Mouse (Mus musculus) liver, postnatal 0 days (tissue): ENCODE measurements at regions not wholly inside any gene's neighbourhood (a gene's known extent, or its start where the extent isn't known, plus 50 kb on each side); places are given as distances from the start of the nearest gene placed in this dataset.

Source experiments
- ATAC-seq: fragments of 200-750 bp; cut with Nextera tagmentation; 2 replicates; pipeline ENCODE4 v1.8.0; 2017; ENCODE audit warnings: mild to moderate bottlenecking, moderate library complexity
- DNase-seq: peaks from one replicate; pipeline ENCODE4 v3.0.0-alpha.2; 2016
- H3K27ac ChIP-seq: fragments of 300-500 bp; sonication (generic); 2 replicates; pipeline ENCODE4 v1.5.1; 2014; ENCODE audit warnings: antibody characterized with exemption, moderate library complexity, mild to moderate bottlenecking, low read depth
- H3K27me3 ChIP-seq: fragments of 300-500 bp; sonication (generic); 2 replicates; pipeline ENCODE4 v1.6.1; 2014; ENCODE audit warnings: low read length, control low read depth, mixed read lengths; ENCODE audit not compliant: insufficient read depth
- H3K36me3 ChIP-seq: fragments of 300-500 bp; sonication (generic); replicated peaks from 2 replicates; pipeline ENCODE4 v1.6.1; 2014; ENCODE audit warnings: mild to moderate bottlenecking, control low read depth, low read length, moderate library complexity, mixed read lengths; ENCODE audit not compliant: insufficient read depth
- H3K4me1 ChIP-seq: fragments of 300-500 bp; sonication (generic); 2 replicates; pipeline ENCODE4 v1.6.1; 2014; ENCODE audit warnings: antibody characterized with exemption, mild to moderate bottlenecking, control low read depth; ENCODE audit not compliant: insufficient read depth
- H3K4me2 ChIP-seq: fragments of 300-500 bp; sonication (generic); 2 replicates; pipeline ENCODE4 v1.6.1; 2014; ENCODE audit warnings: low read depth, mild to moderate bottlenecking, low read length, moderate library complexity, mixed read lengths
- H3K4me3 ChIP-seq: fragments of 300-500 bp; sonication (generic); 2 replicates; pipeline ENCODE4 v1.5.1; 2014; ENCODE audit warnings: low read depth, low read length
- H3K9ac ChIP-seq: fragments of 300-500 bp; sonication (generic); replicated peaks from 2 replicates; pipeline ENCODE4 v1.6.1; 2014; ENCODE audit warnings: mild to moderate bottlenecking, moderate library complexity
- H3K9me3 ChIP-seq: fragments of 300-500 bp; sonication (generic); 2 replicates; pipeline ENCODE4 v1.6.1; 2016; ENCODE audit warnings: mild to moderate bottlenecking, control low read depth, low read length, mixed read lengths
- CTCF ChIP-seq: sonication (generic); IDR thresholded peaks from 2 replicates; pipeline ENCODE4 v1.5.1; 2016; ENCODE audit warnings: antibody characterized with exemption, low read depth
- EP300 ChIP-seq: IDR thresholded peaks from 2 replicates; pipeline ENCODE4 v1.6.1; 2016; ENCODE audit warnings: antibody characterized with exemption, low read depth, mild to moderate bottlenecking
- WGBS: fragments of 180-500 bp; shearing (Covaris S2); extraction: QIAGEN DNeasy Blood & Tissue Kit; methylation state at CpG from one replicate; pipeline ENCODE4 v1.1.7; 2014; ENCODE audit not compliant: insufficient replicate concordance; 5-methylcytosine and 5-hydroxymethylcytosine counted together

- no peak overlapping the region for H3K9ac ChIP-seq
- TF ChIP-seq CTCF (no peak), EP300 (no peak)
- H3K27ac ChIP-seq: no peak overlapping the region
- H3K4me3 ChIP-seq: no peak overlapping the region
- WGBS: 76% methylated on average over 9 of the region's 9 CpGs
- no peak overlapping the region for H3K4me2 ChIP-seq
- no peak for ATAC-seq
- H3K27me3 ChIP-seq: no peaks in the 10 kb centered on the region
- H3K4me1 ChIP-seq: no peaks in the 10 kb centered on the region
- no peaks in the 10 kb centered on the region for H3K36me3 ChIP-seq
- no peak for DNase-seq
- no peaks in the 10 kb centered on the region for H3K9me3 ChIP-seq
These were observed 284.5 kb downstream of the Trim52 start for GRCm38 (mm10) chr14:106390546-106390945.

- DNase-seq: no peak
- no peak for ATAC-seq
- no peaks in the 10 kb centered on the region for H3K27me3 ChIP-seq
- no peak for TF ChIP-seq CTCF
- TF ChIP-seq EP300: no peak
- WGBS: 51% methylated on average over 4 of the region's 4 CpGs
- no peaks in the 10 kb centered on the region for H3K9me3 ChIP-seq
- H3K4me2 ChIP-seq: no peak overlapping the region
- H3K9ac ChIP-seq: no peak overlapping the region
- no peaks in the 10 kb centered on the region for H3K4me1 ChIP-seq
- H3K27ac ChIP-seq: no peak overlapping the region
- H3K36me3 ChIP-seq: no peaks in the 10 kb centered on the region
- no peak overlapping the region for H3K4me3 ChIP-seq
These were observed 288.0 kb downstream of the Trim52 start for GRCm38 (mm10) chr14:106393978-106394377.

GRCm38 (mm10) chr14:106412917-106413558, 307.0 kb downstream of the Trim52 start:
- no peaks in the 10 kb centered on the region for H3K9me3 ChIP-seq
- no peak overlapping the region for H3K4me3 ChIP-seq
- H3K27ac ChIP-seq: no peak overlapping the region
- DNase-seq (no peak), ATAC-seq (no peak)
- H3K4me2 ChIP-seq: no peak overlapping the region
- WGBS: 66% methylated on average over 2 of the region's 2 CpGs
- TF ChIP-seq CTCF (no peak), EP300 (no peak)
- no peak overlapping the region for H3K9ac ChIP-seq
- H3K27me3 ChIP-seq: no peaks in the 10 kb centered on the region
- no peaks in the 10 kb centered on the region for H3K4me1 ChIP-seq
- H3K36me3 ChIP-seq: no peaks in the 10 kb centered on the region

GRCm38 (mm10) chr14:106424714-106425113, 318.7 kb downstream of the Trim52 start:
- Histone ChIP-seq H3K27ac (no peak overlapping the region), H3K27me3 (no peaks in the 10 kb centered on the region), H3K9me3 (no peaks in the 10 kb centered on the region), H3K9ac (no peak overlapping the region), H3K4me3 (no peak overlapping the region), H3K4me1 (no peaks in the 10 kb centered on the region), H3K4me2 (no peak overlapping the region), H3K36me3 (no peaks in the 10 kb centered on the region)
- TF ChIP-seq CTCF (no peak), EP300 (no peak)
- WGBS: 53% methylated on average over 4 of the region's 4 CpGs
- no peak for ATAC-seq
- DNase-seq: no peak

- no peak overlapping the region for H3K4me3 ChIP-seq
- H3K9ac ChIP-seq: no peak overlapping the region
- no peaks in the 10 kb centered on the region for H3K9me3 ChIP-seq
- H3K4me1 ChIP-seq: no peaks in the 10 kb centered on the region
- WGBS: 53% methylated on average over 2 of the region's 2 CpGs
- ATAC-seq (no peak), DNase-seq (no peak)
- no peaks in the 10 kb centered on the region for H3K36me3 ChIP-seq
- H3K27me3 ChIP-seq: no peaks in the 10 kb centered on the region
- TF ChIP-seq EP300 (no peak), CTCF (no peak)
- no peak overlapping the region for H3K27ac ChIP-seq
- H3K4me2 ChIP-seq: no peak overlapping the region
These were observed 322.6 kb downstream of the Trim52 start for GRCm38 (mm10) chr14:106428594-106428993.

GRCm38 (mm10) chr14:106439282-106439681, 333.3 kb downstream of the Trim52 start:
- H3K27me3 ChIP-seq: no peaks in the 10 kb centered on the region
- H3K9me3 ChIP-seq: no peaks in the 10 kb centered on the region
- H3K9ac ChIP-seq: no peak overlapping the region
- TF ChIP-seq CTCF (peak; percentile 78), EP300 (no peak)
- no peaks in the 10 kb centered on the region for H3K4me1 ChIP-seq
- H3K4me3 ChIP-seq: no peak overlapping the region
- no peak overlapping the region for H3K4me2 ChIP-seq
- WGBS: 19% methylated on average over 5 of the region's 5 CpGs
- peak; percentile 38 for DNase-seq
- H3K36me3 ChIP-seq: no peaks in the 10 kb centered on the region
- no peak for ATAC-seq
- no peak overlapping the region for H3K27ac ChIP-seq

GRCm38 (mm10) chr14:106489074-106489473, 383.1 kb downstream of the Trim52 start:
- no peak for ATAC-seq
- 85% methylated on average over 7 of the region's 7 CpGs for WGBS
- Histone ChIP-seq H3K4me3 (no peak overlapping the region), H3K36me3 (no peaks in the 10 kb centered on the region), H3K4me2 (no peak overlapping the region), H3K27ac (no peak overlapping the region), H3K9me3 (no peaks in the 10 kb centered on the region), H3K27me3 (no peaks in the 10 kb centered on the region), H3K4me1 (no peaks in the 10 kb centered on the region), H3K9ac (no peak overlapping the region)
- TF ChIP-seq EP300 (no peak), CTCF (no peak)
- no peak for DNase-seq
